Mouse (Mus musculus): ENCODE measurements around the gene Pla2g2c.

The Pla2g2c gene

GRCm38 (mm10) chr4:138719264-138719596 lies 5.4 kb upstream of the Pla2g2c start:
- H3K36me3 ChIP-seq (ENCODE audit: control insufficient read depth, insufficient read depth, low read length, poor library complexity, severe bottlenecking): no peaks in the 10 kb centered on the region
- no peaks in the 10 kb centered on the region for H3K27me3 ChIP-seq (ENCODE audit: control insufficient read depth, insufficient read depth, low read length, poor library complexity, severe bottlenecking)
- no peak for DNase-seq (ENCODE audit: low read depth, low spot score)

GRCm38 (mm10) chr4:138723493-138724281 lies 905 bp upstream of the Pla2g2c start:
- H3K27me3 ChIP-seq (ENCODE audit: control insufficient read depth, insufficient read depth, low read length, poor library complexity, severe bottlenecking): no peaks in the 10 kb centered on the region
- DNase-seq (ENCODE audit: low read depth, low spot score): no peak
- no peaks in the 10 kb centered on the region for H3K36me3 ChIP-seq (ENCODE audit: control insufficient read depth, insufficient read depth, low read length, poor library complexity, severe bottlenecking)

- peak; percentile 5 for DNase-seq (ENCODE audit: low read depth, low spot score)
- no peaks in the 10 kb centered on the region for H3K27me3 ChIP-seq (ENCODE audit: control insufficient read depth, insufficient read depth, low read length, poor library complexity, severe bottlenecking)
- H3K36me3 ChIP-seq (ENCODE audit: control insufficient read depth, insufficient read depth, low read length, poor library complexity, severe bottlenecking): no peaks in the 10 kb centered on the region
These were observed 502 bp downstream of the Pla2g2c start for GRCm38 (mm10) chr4:138725127-138725461.

- DNase-seq (ENCODE audit: low read depth, low spot score): no peak
- Histone ChIP-seq H3K36me3 (ENCODE audit: control insufficient read depth, insufficient read depth, low read length, poor library complexity, severe bottlenecking) (no peaks in the 10 kb centered on the region), H3K27me3 (ENCODE audit: control insufficient read depth, insufficient read depth, low read length, poor library complexity, severe bottlenecking) (no peaks in the 10 kb centered on the region)
These were observed 1.2 kb downstream of the Pla2g2c start for GRCm38 (mm10) chr4:138725751-138726150.

- Histone ChIP-seq H3K36me3 (ENCODE audit: control insufficient read depth, insufficient read depth, low read length, poor library complexity, severe bottlenecking) (no peaks in the 10 kb centered on the region), H3K27me3 (ENCODE audit: control insufficient read depth, insufficient read depth, low read length, poor library complexity, severe bottlenecking) (no peaks in the 10 kb centered on the region)
- no peak for DNase-seq (ENCODE audit: low read depth, low spot score)
These were observed 4.6 kb downstream of the Pla2g2c start for GRCm38 (mm10) chr4:138729018-138729703.

GRCm38 (mm10) chr4:138734105-138734504 lies 9.5 kb downstream of the Pla2g2c start:
- DNase-seq (ENCODE audit: low read depth, low spot score): no peak
- H3K36me3 ChIP-seq (ENCODE audit: control insufficient read depth, insufficient read depth, low read length, poor library complexity, severe bottlenecking): no peaks in the 10 kb centered on the region
- no peaks in the 10 kb centered on the region for H3K27me3 ChIP-seq (ENCODE audit: control insufficient read depth, insufficient read depth, low read length, poor library complexity, severe bottlenecking)

- Histone ChIP-seq H3K27me3 (ENCODE audit: control insufficient read depth, insufficient read depth, low read length, poor library complexity, severe bottlenecking) (no peaks in the 10 kb centered on the region), H3K36me3 (ENCODE audit: control insufficient read depth, insufficient read depth, low read length, poor library complexity, severe bottlenecking) (no peaks in the 10 kb centered on the region)
- DNase-seq (ENCODE audit: low read depth, low spot score): no peak
These were observed 10.3 kb downstream of the Pla2g2c start for GRCm38 (mm10) chr4:138734863-138735262.

- no peak for DNase-seq (ENCODE audit: low read depth, low spot score)
- Histone ChIP-seq H3K36me3 (ENCODE audit: control insufficient read depth, insufficient read depth, low read length, poor library complexity, severe bottlenecking) (no peaks in the 10 kb centered on the region), H3K27me3 (ENCODE audit: control insufficient read depth, insufficient read depth, low read length, poor library complexity, severe bottlenecking) (no peaks in the 10 kb centered on the region)
These were observed 12.4 kb downstream of the Pla2g2c start, which contains the start of gene Ubxn10 for GRCm38 (mm10) chr4:138737031-138737430. Gene Ubxn10, minus strand, starts transcription at chr4:138737167.

- H3K27me3 ChIP-seq (ENCODE audit: control insufficient read depth, insufficient read depth, low read length, poor library complexity, severe bottlenecking): no peaks in the 10 kb centered on the region
- no peaks in the 10 kb centered on the region for H3K36me3 ChIP-seq (ENCODE audit: control insufficient read depth, insufficient read depth, low read length, poor library complexity, severe bottlenecking)
- DNase-seq (ENCODE audit: low read depth, low spot score): no peak
These were observed 14.7 kb downstream of the Pla2g2c start for GRCm38 (mm10) chr4:138739136-138739851.

- no peak for DNase-seq (ENCODE audit: low read depth, low spot score)
- Histone ChIP-seq H3K36me3 (ENCODE audit: control insufficient read depth, insufficient read depth, low read length, poor library complexity, severe bottlenecking) (no peaks in the 10 kb centered on the region), H3K27me3 (ENCODE audit: control insufficient read depth, insufficient read depth, low read length, poor library complexity, severe bottlenecking) (no peaks in the 10 kb centered on the region)
These were observed 21.3 kb downstream of the Pla2g2c start for GRCm38 (mm10) chr4:138745884-138746283.

- H3K36me3 ChIP-seq (ENCODE audit: control insufficient read depth, insufficient read depth, low read length, poor library complexity, severe bottlenecking): no peaks in the 10 kb centered on the region
These were observed 22.3 kb downstream of the Pla2g2c start for GRCm38 (mm10) chr4:138746866-138747265.

GRCm38 (mm10) chr4:138747851-138748250 lies 23.3 kb downstream of the Pla2g2c start:
- Histone ChIP-seq H3K27me3 (ENCODE audit: control insufficient read depth, insufficient read depth, low read length, poor library complexity, severe bottlenecking) (no peaks in the 10 kb centered on the region), H3K36me3 (ENCODE audit: control insufficient read depth, insufficient read depth, low read length, poor library complexity, severe bottlenecking) (no peaks in the 10 kb centered on the region)
- no peak for DNase-seq (ENCODE audit: low read depth, low spot score)

More at GRCm38 (mm10) chr4:138746866-138747265, 22.3 kb downstream of the Pla2g2c start:
- no peak for DNase-seq (ENCODE audit: low read depth, low spot score)
- no peaks in the 10 kb centered on the region for H3K27me3 ChIP-seq (ENCODE audit: control insufficient read depth, insufficient read depth, low read length, poor library complexity, severe bottlenecking)

GRCm38 (mm10) chr4:138748369-138749072 lies 23.9 kb downstream of the Pla2g2c start:
- Histone ChIP-seq H3K27me3 (ENCODE audit: control insufficient read depth, insufficient read depth, low read length, poor library complexity, severe bottlenecking) (no peaks in the 10 kb centered on the region), H3K36me3 (ENCODE audit: control insufficient read depth, insufficient read depth, low read length, poor library complexity, severe bottlenecking) (no peaks in the 10 kb centered on the region)
- DNase-seq (ENCODE audit: low read depth, low spot score): peak; percentile 33

GRCm38 (mm10) chr4:138752603-138753002 lies 28.0 kb downstream of the Pla2g2c start:
- H3K36me3 ChIP-seq (ENCODE audit: control insufficient read depth, insufficient read depth, low read length, poor library complexity, severe bottlenecking): no peaks in the 10 kb centered on the region
- no peaks in the 10 kb centered on the region for H3K27me3 ChIP-seq (ENCODE audit: control insufficient read depth, insufficient read depth, low read length, poor library complexity, severe bottlenecking)
- no peak for DNase-seq (ENCODE audit: low read depth, low spot score)
